Mouse (Mus musculus): ENCODE results near the gene Alg6. TPM values are rescaled to one million over a fixed set of nuclear protein-coding genes. Genes with fewer than 3 reads are reported as not detected.

Gene Alg6
- total RNA-seq, 2 experiments from 2014 or later: 14.7 to 15.0 TPM

Other genes starting within 250 kb of the Alg6 start
- gene Foxd3, start 59.4 kb upstream of the Alg6 start, total RNA-seq (2021): not detected
- 10 to 100 TPM in 1 of 2 experiments, 1 to 10 TPM in 1; 4.7 to 12.5 TPM for gene Efcab7, start 113.5 kb downstream of the Alg6 start, total RNA-seq (2021)
- 10 to 100 TPM; 53.6 to 57.2 TPM for gene Pgm1, start 213.8 kb downstream of the Alg6 start, total RNA-seq (2021)
- gene Itgb3bp, start 214.1 kb downstream of the Alg6 start, total RNA-seq (2021): 1 to 10 TPM; 4.8 to 4.9 TPM